Mouse (Mus musculus): ENCODE data around the gene Setd1b. TPM values are rescaled to one million over a fixed set of nuclear protein-coding genes. Genes with fewer than 3 reads are reported as not detected.
A peak's percentile ranks its signal among the peaks of the same experiment; 100 is the strongest.

The Setd1b gene
- polyA plus RNA-seq, 1 experiment from 2014 or later = 3.8 TPM

- H3K36me3 ChIP-seq = peaks cover 4% of the 10 kb centered on the region
- H3K4me1 ChIP-seq (replicated peaks) = peaks cover 85% of the 10 kb centered on the region
- H3K27ac ChIP-seq = peak overlapping the region; percentile 63
- no peaks in the 10 kb centered on the region for H3K9me3 ChIP-seq (replicated peaks)
- 22% methylated on average over 10 of the region's 10 CpGs for WGBS (ENCODE audit: insufficient replicate concordance)
- H3K4me3 ChIP-seq (replicated peaks) = no peak overlapping the region
- H3K9ac ChIP-seq = no peak overlapping the region
- ATAC-seq (ENCODE audit: low read depth) = no peak
- peak overlapping the region; percentile 32 for H3K4me2 ChIP-seq
- DNase-seq = no peak
- 0 out of 2 replicates have a peak, but pooled peaks cover 9% of the 10 kb centered on the region for H3K27me3 ChIP-seq
Measured at GRCm38 (mm10) chr5:123128426-123129169, 13.4 kb upstream of the Setd1b start.

GRCm38 (mm10) chr5:123129170-123129757 lies 12.7 kb upstream of the Setd1b start:
- WGBS (ENCODE audit: insufficient replicate concordance) = 38% methylated on average over 10 of the region's 10 CpGs
- H3K27ac ChIP-seq = no peak overlapping the region

GRCm38 (mm10) chr5:123130030-123130813 lies 11.8 kb upstream of the Setd1b start:
- ATAC-seq (ENCODE audit: low read depth) (no peak), DNase-seq (no peak)
- peaks cover 85% of the 10 kb centered on the region for H3K4me1 ChIP-seq (replicated peaks)
- no peak overlapping the region for H3K27ac ChIP-seq
- 0 out of 2 replicates have a peak, but pooled peaks cover 9% of the 10 kb centered on the region for H3K27me3 ChIP-seq
- no peaks in the 10 kb centered on the region for H3K9me3 ChIP-seq (replicated peaks)
- no peak overlapping the region for H3K9ac ChIP-seq
- H3K36me3 ChIP-seq = peaks cover 20% of the 10 kb centered on the region
- H3K4me3 ChIP-seq (replicated peaks) = no peak overlapping the region
- WGBS (ENCODE audit: insufficient replicate concordance) = 79% methylated on average over 9 of the region's 9 CpGs
- no peak overlapping the region for H3K4me2 ChIP-seq

More at GRCm38 (mm10) chr5:123129170-123129757, 12.7 kb upstream of the Setd1b start:
- Histone ChIP-seq H3K4me1 (replicated peaks) (peaks cover 85% of the 10 kb centered on the region), H3K9ac (no peak overlapping the region), H3K27me3 (0 out of 2 replicates have a peak, but pooled peaks cover 9% of the 10 kb centered on the region), H3K4me2 (no peak overlapping the region), H3K9me3 (replicated peaks) (no peaks in the 10 kb centered on the region), H3K36me3 (peaks cover 11% of the 10 kb centered on the region), H3K4me3 (replicated peaks) (no peak overlapping the region)
- ATAC-seq (ENCODE audit: low read depth) (no peak), DNase-seq (no peak)

DNA sequence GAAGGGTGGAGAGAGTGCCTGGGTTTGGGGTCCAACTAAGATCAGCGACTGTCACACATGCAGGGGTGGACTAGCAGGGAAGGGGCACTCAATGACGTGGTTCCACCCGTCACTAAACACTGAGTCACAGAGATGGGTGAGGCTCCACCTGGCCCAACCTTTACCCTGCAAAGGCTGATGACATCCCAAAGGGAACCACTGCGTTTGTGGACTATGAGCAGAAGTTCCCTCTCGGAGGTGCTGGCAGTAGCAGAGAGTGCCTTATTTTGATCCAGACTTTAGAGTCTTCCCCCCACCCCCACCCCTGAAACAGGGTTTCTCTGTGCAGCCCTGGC lies 11.2 kb upstream of the Setd1b start:
- 0 out of 2 replicates have a peak, but pooled peaks cover 9% of the 10 kb centered on the region for H3K27me3 ChIP-seq
- peaks cover 85% of the 10 kb centered on the region for H3K4me1 ChIP-seq (replicated peaks)
- H3K9me3 ChIP-seq (replicated peaks) = no peaks in the 10 kb centered on the region
- 55% methylated on average over 5 of the region's 5 CpGs for WGBS (ENCODE audit: insufficient replicate concordance)
- no peak overlapping the region for H3K27ac ChIP-seq
- H3K36me3 ChIP-seq = peaks cover 21% of the 10 kb centered on the region
- ATAC-seq (ENCODE audit: low read depth) (no peak), DNase-seq (no peak)
- H3K4me2 ChIP-seq = 0 out of 2 replicates have a peak overlapping the region, but pooled peaks have one; percentile 6
- H3K9ac ChIP-seq = no peak overlapping the region
- no peak overlapping the region for H3K4me3 ChIP-seq (replicated peaks)

DNA sequence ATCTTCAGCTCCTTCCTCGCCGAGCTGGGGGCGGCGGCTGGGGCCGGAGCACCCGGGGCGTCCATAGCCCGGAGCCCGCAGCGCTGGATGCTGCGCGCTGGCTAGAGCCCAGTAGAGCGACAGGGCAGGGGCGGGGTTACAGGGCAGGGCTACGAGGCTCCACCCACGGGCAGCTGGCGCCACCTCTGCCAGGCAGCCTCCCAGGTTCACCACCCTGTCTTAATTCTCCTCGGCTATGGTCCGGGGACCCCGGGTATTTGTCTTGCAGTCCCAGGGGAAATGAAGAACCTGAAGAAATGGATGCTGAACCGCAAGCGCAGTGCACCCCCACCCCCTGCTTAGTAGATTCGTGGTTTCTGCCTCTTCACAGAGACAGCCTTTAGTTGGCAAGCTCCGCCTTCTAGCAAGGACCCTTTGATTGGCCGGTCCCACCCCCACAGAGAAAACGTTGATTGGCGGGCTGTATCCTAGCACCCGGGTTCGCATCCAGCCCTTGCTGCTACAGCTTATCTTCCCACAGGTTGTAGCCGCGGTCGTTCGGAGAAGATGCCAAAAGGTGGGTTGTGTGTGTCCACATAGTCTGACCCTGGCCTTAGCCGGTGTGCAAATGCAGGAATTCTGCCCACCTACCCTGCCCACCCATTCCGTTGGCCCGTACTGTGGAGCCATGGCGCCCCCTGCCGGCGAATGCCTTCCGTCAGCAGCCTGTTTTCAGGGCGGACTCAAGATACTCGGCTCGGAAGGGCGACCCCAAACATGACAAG lies 9.5 kb upstream of the Setd1b start, which contains the start of gene Rhof:
Gene Rhof (minus strand): TSS at position 385 of the 764 bp plus-strand sequence.
- H3K9me3 ChIP-seq (replicated peaks) = no peaks in the 10 kb centered on the region
- H3K27me3 ChIP-seq = 0 out of 2 replicates have a peak, but pooled peaks cover 9% of the 10 kb centered on the region
- under 1% methylated on average over 44 of the region's 44 CpGs for WGBS (ENCODE audit: insufficient replicate concordance)
- peaks cover 27% of the 10 kb centered on the region for H3K36me3 ChIP-seq
- DNase-seq = peak; percentile 89
- H3K27ac ChIP-seq = peak within 1 kb of the TSS; percentile 100
- peak within 1 kb of the TSS; percentile 81 for H3K4me2 ChIP-seq
- peak; percentile 80 for ATAC-seq (ENCODE audit: low read depth)
- peak within 1 kb of the TSS; percentile 56 for H3K4me3 ChIP-seq (replicated peaks)
- peak within 1 kb of the TSS; percentile 73 for H3K9ac ChIP-seq
- H3K4me1 ChIP-seq (replicated peaks) = peaks cover 85% of the 10 kb centered on the region

GRCm38 (mm10) chr5:123133083-123133783 lies 8.8 kb upstream of the Setd1b start:
- ATAC-seq (ENCODE audit: low read depth) (no peak), DNase-seq (peak; percentile 71)
- H3K9ac ChIP-seq = 0 out of 2 replicates have a peak overlapping the region, but pooled peaks have one; percentile 42
- H3K36me3 ChIP-seq = peaks cover 31% of the 10 kb centered on the region
- H3K27me3 ChIP-seq = 0 out of 2 replicates have a peak, but pooled peaks cover 9% of the 10 kb centered on the region
- WGBS (ENCODE audit: insufficient replicate concordance) = 18% methylated on average over 18 of the region's 18 CpGs
- peaks cover 92% of the 10 kb centered on the region for H3K4me1 ChIP-seq (replicated peaks)
- peak overlapping the region; percentile 56 for H3K4me3 ChIP-seq (replicated peaks)
- H3K9me3 ChIP-seq (replicated peaks) = no peaks in the 10 kb centered on the region
- H3K4me2 ChIP-seq = peak overlapping the region; percentile 81
- peak overlapping the region; percentile 100 for H3K27ac ChIP-seq

- no peak overlapping the region for H3K9ac ChIP-seq
- peaks cover 31% of the 10 kb centered on the region for H3K36me3 ChIP-seq
- no peak for ATAC-seq (ENCODE audit: low read depth)
- H3K27ac ChIP-seq = peak overlapping the region; percentile 100
- WGBS (ENCODE audit: insufficient replicate concordance) = 56% methylated on average over 7 of the region's 7 CpGs
- H3K4me1 ChIP-seq (replicated peaks) = peaks cover 93% of the 10 kb centered on the region
- no peaks in the 10 kb centered on the region for H3K9me3 ChIP-seq (replicated peaks)
- peak overlapping the region; percentile 100 for H3K4me2 ChIP-seq
- DNase-seq = no peak
- 0 out of 2 replicates have a peak, but pooled peaks cover 9% of the 10 kb centered on the region for H3K27me3 ChIP-seq
- no peak overlapping the region for H3K4me3 ChIP-seq (replicated peaks)
Measured at GRCm38 (mm10) chr5:123133784-123134143, 8.2 kb upstream of the Setd1b start.

- ATAC-seq (ENCODE audit: low read depth) (no peak), DNase-seq (no peak)
- H3K27ac ChIP-seq = peak overlapping the region; percentile 100
- peaks cover 91% of the 10 kb centered on the region for H3K4me1 ChIP-seq (replicated peaks)
- no peaks in the 10 kb centered on the region for H3K9me3 ChIP-seq (replicated peaks)
- H3K4me2 ChIP-seq = peak overlapping the region; percentile 100
- H3K9ac ChIP-seq = peak overlapping the region; percentile 100
- H3K36me3 ChIP-seq = peaks cover 31% of the 10 kb centered on the region
- WGBS (ENCODE audit: insufficient replicate concordance) = 46% methylated on average over 13 of the region's 13 CpGs
- H3K27me3 ChIP-seq = 0 out of 2 replicates have a peak, but pooled peaks cover 9% of the 10 kb centered on the region
- peak overlapping the region; percentile 96 for H3K4me3 ChIP-seq (replicated peaks)
Measured at GRCm38 (mm10) chr5:123134186-123134874, 7.7 kb upstream of the Setd1b start.

- Histone ChIP-seq H3K36me3 (peaks cover 31% of the 10 kb centered on the region), H3K4me2 (peak overlapping the region; percentile 100), H3K4me1 (replicated peaks) (peaks cover 91% of the 10 kb centered on the region), H3K4me3 (replicated peaks) (peak overlapping the region; percentile 96), H3K27me3 (0 out of 2 replicates have a peak, but pooled peaks cover 4% of the 10 kb centered on the region), H3K9me3 (replicated peaks) (no peaks in the 10 kb centered on the region), H3K9ac (peak overlapping the region; percentile 100), H3K27ac (peak overlapping the region; percentile 100)
- ATAC-seq (ENCODE audit: low read depth) (no peak), DNase-seq (no peak)
- 50% methylated on average over 8 of the region's 8 CpGs for WGBS (ENCODE audit: insufficient replicate concordance)
Measured at GRCm38 (mm10) chr5:123134875-123135382, 7.1 kb upstream of the Setd1b start.
